Comparison of ENCODE assay signal across 35 mouse cellular contexts in the genomic region with DNA sequence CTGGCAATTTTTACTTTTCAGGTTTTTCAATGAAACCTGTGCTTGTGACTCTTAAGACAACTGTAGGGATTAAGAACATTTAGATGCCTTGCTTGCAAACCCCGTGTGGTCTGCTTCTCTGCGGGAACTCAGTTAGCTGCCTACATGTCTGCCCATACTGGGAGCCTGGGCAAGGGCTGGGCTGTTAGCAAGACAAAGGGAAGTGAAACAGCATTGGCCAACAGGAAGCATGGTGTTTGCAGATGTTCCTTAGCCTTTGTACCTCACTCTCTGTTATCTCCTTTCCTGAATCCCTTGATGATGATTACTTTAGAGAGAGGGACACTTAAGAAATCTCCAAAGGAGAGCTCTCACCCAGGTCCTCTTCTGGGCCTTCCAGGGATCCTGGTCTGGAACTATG. TPM values are rescaled to one million over a fixed set of nuclear protein-coding genes. Genes with fewer than 3 reads are reported as not detected.
"Had no signal": no experiment of that assay in that cellular context is flagged by ENCODE, and none has a peak within 500 bp of the region (broad histone marks: within the 10 kb centered on the region; RNA-seq: fewer than 3 reads in every experiment).

No protein-coding gene starts in this region.

- H3K9ac ChIP-seq: heart, embryonic 13.5 days; heart, embryonic 15.5 days; hindbrain, embryonic 13.5 days; hindbrain, embryonic 15.5 days; limb, embryonic 12.5 days; liver, embryonic 13.5 days had no signal

- H3K4me1 ChIP-seq: heart, embryonic 13.5 days; heart, embryonic 15.5 days; hindbrain, embryonic 13.5 days; hindbrain, embryonic 15.5 days; limb, embryonic 10.5 days; limb, embryonic 12.5 days; liver, embryonic 13.5 days had no signal

- H3K4me3 ChIP-seq: gastrocnemius, adult 2 months; heart, adult 2 months; heart, embryonic 13.5 days; heart, embryonic 15.5 days; hindbrain, embryonic 13.5 days; hindbrain, embryonic 15.5 days; layer of hippocampus, adult 2 months; left cerebral cortex, adult 2 months; limb, embryonic 10.5 days; limb, embryonic 12.5 days; liver, embryonic 13.5 days had no signal

- ATAC-seq: hindbrain, postnatal 0 days; intestine, postnatal 0 days had no signal

- H3K27me3 ChIP-seq: heart, embryonic 13.5 days; heart, embryonic 15.5 days; hindbrain, embryonic 13.5 days; hindbrain, embryonic 15.5 days; limb, embryonic 12.5 days; liver, embryonic 13.5 days had no signal

- H3K27ac ChIP-seq: gastrocnemius, adult 2 months; heart, adult 2 months; heart, embryonic 13.5 days; heart, embryonic 15.5 days; hindbrain, embryonic 13.5 days; hindbrain, embryonic 15.5 days; hindbrain, postnatal 0 days; layer of hippocampus, adult 2 months; left cerebral cortex, adult 2 months; limb, embryonic 10.5 days; limb, embryonic 12.5 days; liver, embryonic 13.5 days had no signal

- H3K9me3 ChIP-seq: heart, embryonic 13.5 days; heart, embryonic 15.5 days; hindbrain, embryonic 13.5 days; hindbrain, embryonic 15.5 days; limb, embryonic 10.5 days; limb, embryonic 12.5 days; liver, embryonic 13.5 days had no signal

- DNase-seq: gastrocnemius, adult 2 months; gastrocnemius, postnatal 10 days; gastrocnemius, postnatal 25 days; heart, adult 11 months; heart, adult 2 months; heart, postnatal 14 days; heart, postnatal 36 days; kidney, adult 18-20 months; kidney, adult 8-10 months; kidney, postnatal 10 days; kidney, postnatal 25 days; kidney, postnatal 4 days; liver, embryonic 13.5 days had no signal

- H3K36me3 ChIP-seq: heart, embryonic 13.5 days; heart, embryonic 15.5 days; hindbrain, embryonic 13.5 days; hindbrain, embryonic 15.5 days; limb, embryonic 10.5 days; limb, embryonic 12.5 days; liver, embryonic 13.5 days had no signal

- H3K4me2 ChIP-seq: heart, embryonic 11.5 days; heart, embryonic 13.5 days; heart, embryonic 15.5 days; hindbrain, embryonic 13.5 days; hindbrain, embryonic 15.5 days; limb, embryonic 12.5 days; liver, embryonic 13.5 days had no signal

RNA-seq across cellular contexts. Expression of a gene that starts 38.8 kb away (rescaled TPM):
- total RNA-seq: gastrocnemius, adult 2 months; gastrocnemius, postnatal 10 days; gastrocnemius, postnatal 25 days; gastrocnemius, postnatal 4 days; heart, adult 2 months; heart, postnatal 14 days; heart, postnatal 36 days; hematopoietic stem cell, adult 5-6 weeks; hindbrain, postnatal 0 days; layer of hippocampus, adult 2 months; layer of hippocampus, postnatal 10 days; layer of hippocampus, postnatal 25 days; left cerebral cortex, adult 2 months; left cerebral cortex, postnatal 14 days; left cerebral cortex, postnatal 36 days; liver, adult 2 months had no signal
- polyA plus RNA-seq: heart, adult 2 months; heart, embryonic 11.5 days; heart, embryonic 13.5 days; heart, embryonic 15.5 days; heart, postnatal 0 days; hindbrain, embryonic 13.5 days; hindbrain, embryonic 15.5 days; kidney, embryonic 14.5 days; kidney, embryonic 16.5 days; limb, embryonic 14.5 days; liver, adult 2 months; liver, embryonic 13.5 days had no signal
